Mouse (Mus musculus): Measurements from ENCODE around the gene Kif2b. TPM values are rescaled to one million over a fixed set of nuclear protein-coding genes. Genes with fewer than 3 reads are reported as not detected.

The Kif2b gene
- polyA plus RNA-seq (2017; shearing (Covaris generic)), result not detected

GRCm38 (mm10) chr11:91577317-91577716, at the start of gene Kif2b:
Gene Kif2b (minus strand): TSS chr11:91577558.

